Mouse (Mus musculus) ES-E14 (cell line): Measurements from ENCODE around the gene Ank2.

Experiments
- CHD2 ChIP-seq: IDR thresholded peaks from 2 replicates; pipeline ENCODE4 v1.6.1; 2014; ENCODE audit warnings: mild to moderate bottlenecking, low read depth, low read length, inconsistent platforms
- HCFC1 ChIP-seq: IDR thresholded peaks from 2 replicates; pipeline ENCODE4 v1.6.1; 2012; ENCODE audit warnings: low read length, inconsistent platforms, borderline replicate concordance; ENCODE audit not compliant: insufficient read depth
- MAFK ChIP-seq: IDR thresholded peaks from 2 replicates; pipeline ENCODE4 v1.6.1; 2014; ENCODE audit warnings: mild to moderate bottlenecking, low read depth, low read length, inconsistent platforms; ENCODE audit not compliant: insufficient read depth
- ZC3H11A ChIP-seq: IDR thresholded peaks from 2 replicates; pipeline ENCODE4 v1.6.1; 2012; ENCODE audit warnings: low read depth, mild to moderate bottlenecking, inconsistent platforms, low read length, borderline replicate concordance
- ZNF384 ChIP-seq: IDR thresholded peaks from 2 replicates; pipeline ENCODE4 v1.6.1; 2012; ENCODE audit warnings: low read depth, low read length, inconsistent platforms

- TF ChIP-seq ZC3H11A, result no peak
- TF ChIP-seq CHD2, result no peak
- TF ChIP-seq ZNF384, result no peak
- no peak for TF ChIP-seq HCFC1
- peak; percentile 97 for TF ChIP-seq MAFK
Measured at GRCm38 (mm10) chr3:127281390-127281789, 217.8 kb downstream of the Ank2 start.
